ENCODE assay signal across 24 mouse cellular contexts in genomic region chr17:60965660-60966059, GRCm38 (mm10).
DNase-seq lines count a peak whose midpoint lies in the region; ATAC-seq and TF ChIP-seq lines count a peak whose summit lies in the region.
"Had no signal": no experiment of that assay in that cellular context is flagged by ENCODE, and none has a peak within 500 bp of the region (broad histone marks: within the 10 kb centered on the region; RNA-seq: fewer than 3 reads in every experiment).

No protein-coding gene starts in this region.

- H3K9me3 ChIP-seq in forebrain, postnatal 0 days (ENCODE audit: low read length): no peaks in the 10 kb centered on the region
- H3K9me3 ChIP-seq in forebrain, embryonic 12.5 days: no peaks in the 10 kb centered on the region
- H3K9me3 ChIP-seq in midbrain, embryonic 15.5 days: no peaks in the 10 kb centered on the region
- H3K9me3 ChIP-seq in midbrain, embryonic 11.5 days (ENCODE audit: control insufficient read depth, low read length): no peaks in the 10 kb centered on the region
- H3K9me3 ChIP-seq: embryonic facial prominence, embryonic 10.5 days; embryonic facial prominence, embryonic 15.5 days; limb, embryonic 13.5 days; lung, embryonic 15.5 days; midbrain, embryonic 12.5 days; neural tube, embryonic 13.5 days; stomach, embryonic 15.5 days had no signal

- H3K27me3 ChIP-seq in forebrain, postnatal 0 days (ENCODE audit: insufficient read depth, low read length): no peaks in the 10 kb centered on the region
- no peaks in the 10 kb centered on the region for H3K27me3 ChIP-seq in forebrain, embryonic 12.5 days
- no peaks in the 10 kb centered on the region for H3K27me3 ChIP-seq in midbrain, embryonic 15.5 days (replicated peaks)
- H3K27me3 ChIP-seq in midbrain, embryonic 11.5 days (ENCODE audit: control insufficient read depth, insufficient read depth, low read length): no peaks in the 10 kb centered on the region
- H3K27me3 ChIP-seq: embryonic facial prominence, embryonic 15.5 days; limb, embryonic 13.5 days; lung, embryonic 15.5 days; midbrain, embryonic 12.5 days; neural tube, embryonic 13.5 days; stomach, embryonic 15.5 days had no signal

- H3K4me2 ChIP-seq in forebrain, postnatal 0 days (ENCODE audit: low read depth): 0 out of 2 replicates have a peak overlapping the region, but pooled peaks have one; percentile 8
- H3K4me2 ChIP-seq in forebrain, embryonic 12.5 days: no peak overlapping the region
- no peak overlapping the region for H3K4me2 ChIP-seq in midbrain, embryonic 15.5 days
- no peak overlapping the region for H3K4me2 ChIP-seq in midbrain, embryonic 11.5 days
- H3K4me2 ChIP-seq: embryonic facial prominence, embryonic 15.5 days; limb, embryonic 13.5 days; liver, embryonic 11.5 days; lung, embryonic 15.5 days; midbrain, embryonic 12.5 days; neural tube, embryonic 13.5 days; stomach, embryonic 15.5 days had no signal

- no peak overlapping the region for H3K9ac ChIP-seq in forebrain, postnatal 0 days
- no peak overlapping the region for H3K9ac ChIP-seq in forebrain, embryonic 12.5 days
- H3K9ac ChIP-seq in midbrain, embryonic 15.5 days: no peak overlapping the region
- no peak overlapping the region for H3K9ac ChIP-seq in midbrain, embryonic 11.5 days (ENCODE audit: low read length)
- H3K9ac ChIP-seq: embryonic facial prominence, embryonic 15.5 days; limb, embryonic 13.5 days; lung, embryonic 15.5 days; midbrain, embryonic 12.5 days; neural tube, embryonic 13.5 days; stomach, embryonic 15.5 days had no signal

- H3K4me3 ChIP-seq in forebrain, postnatal 0 days (ENCODE audit: low read depth, low read length): no peak overlapping the region
- no peak overlapping the region for H3K4me3 ChIP-seq in forebrain, embryonic 12.5 days (replicated peaks)
- no peak overlapping the region for H3K4me3 ChIP-seq in midbrain, embryonic 15.5 days
- no peak overlapping the region for H3K4me3 ChIP-seq in midbrain, embryonic 11.5 days (ENCODE audit: low read depth, low read length)
- H3K4me3 ChIP-seq: embryonic facial prominence, embryonic 10.5 days; embryonic facial prominence, embryonic 15.5 days; limb, embryonic 13.5 days; lung, embryonic 15.5 days; midbrain, embryonic 12.5 days; neural tube, embryonic 13.5 days; stomach, embryonic 15.5 days had no signal

- no peaks in the 10 kb centered on the region for H3K36me3 ChIP-seq in forebrain, postnatal 0 days (ENCODE audit: insufficient read depth)
- no peaks in the 10 kb centered on the region for H3K36me3 ChIP-seq in forebrain, embryonic 12.5 days (replicated peaks)
- no peaks in the 10 kb centered on the region for H3K36me3 ChIP-seq in midbrain, embryonic 15.5 days (replicated peaks)
- H3K36me3 ChIP-seq in midbrain, embryonic 11.5 days (ENCODE audit: control insufficient read depth, insufficient read depth, low read length): no peaks in the 10 kb centered on the region
- H3K36me3 ChIP-seq: embryonic facial prominence, embryonic 10.5 days; embryonic facial prominence, embryonic 15.5 days; limb, embryonic 13.5 days; lung, embryonic 15.5 days; midbrain, embryonic 12.5 days; neural tube, embryonic 13.5 days; stomach, embryonic 15.5 days had no signal

- DNase-seq in forebrain, postnatal 0 days: peak; percentile 9
- no peak for DNase-seq in midbrain, embryonic 11.5 days (ENCODE audit: low spot score, missing footprints)
- peak; percentile 42 for DNase-seq in ZHBTc4 (ENCODE audit: low read depth, low spot score)
- no peak for DNase-seq in embryo, embryonic 11 days
- DNase-seq: adrenal gland, postnatal 10 days; cerebellum, adult 2 months; cerebellum, postnatal 14 days; gastrocnemius, postnatal 10 days; heart, postnatal 14 days; kidney, adult 9 months; kidney, postnatal 14 days; right cerebral cortex, postnatal 25 days had no signal

- WGBS in forebrain, postnatal 0 days: 25% methylated on average over 2 of the region's 2 CpGs
- 31% methylated on average over 2 of the region's 2 CpGs for WGBS in forebrain, embryonic 12.5 days
- WGBS in midbrain, embryonic 15.5 days: 38% methylated on average over 2 of the region's 2 CpGs
- WGBS in midbrain, embryonic 11.5 days: 60% methylated on average over 2 of the region's 2 CpGs

- no peak for TF ChIP-seq CTCF in forebrain, postnatal 0 days (IDR thresholded peaks at IDR 0.05; ENCODE audit: low read depth)

- no peaks in the 10 kb centered on the region for H3K4me1 ChIP-seq in forebrain, postnatal 0 days (ENCODE audit: insufficient read depth)
- H3K4me1 ChIP-seq in forebrain, embryonic 12.5 days: no peaks in the 10 kb centered on the region
- H3K4me1 ChIP-seq in midbrain, embryonic 15.5 days: no peaks in the 10 kb centered on the region
- no peaks in the 10 kb centered on the region for H3K4me1 ChIP-seq in midbrain, embryonic 11.5 days (ENCODE audit: control insufficient read depth, insufficient read depth, low read length)
- H3K4me1 ChIP-seq: embryonic facial prominence, embryonic 10.5 days; embryonic facial prominence, embryonic 15.5 days; limb, embryonic 13.5 days; lung, embryonic 15.5 days; midbrain, embryonic 12.5 days; neural tube, embryonic 13.5 days; stomach, embryonic 15.5 days had no signal

- no peak overlapping the region for H3K27ac ChIP-seq in forebrain, postnatal 0 days (ENCODE audit: low read depth, low read length)
- H3K27ac ChIP-seq in forebrain, embryonic 12.5 days: no peak overlapping the region
- H3K27ac ChIP-seq in midbrain, embryonic 15.5 days: no peak overlapping the region
- no peak overlapping the region for H3K27ac ChIP-seq in midbrain, embryonic 11.5 days (ENCODE audit: low read depth, low read length)
- H3K27ac ChIP-seq: embryonic facial prominence, embryonic 10.5 days; embryonic facial prominence, embryonic 15.5 days; limb, embryonic 13.5 days; lung, embryonic 15.5 days; midbrain, embryonic 12.5 days; neural tube, embryonic 13.5 days; stomach, embryonic 15.5 days had no signal

- ATAC-seq in forebrain, postnatal 0 days: no peak
- no peak for ATAC-seq in forebrain, embryonic 12.5 days (ENCODE audit: low FRiP score)
- ATAC-seq in midbrain, embryonic 15.5 days (replicated peaks): peak; percentile 56; the same call in 1 of the 2 replicates
- no peak for ATAC-seq in midbrain, embryonic 11.5 days (ENCODE audit: low FRiP score)
- no peak for ATAC-seq in cerebellum, adult (ENCODE audit: insufficient number of reproducible peaks, low FRiP score, low TSS enrichment)
- ATAC-seq: intestine, postnatal 0 days had no signal

Comparison
In these comparisons a context has a peak if more than half of its experiments do, and no peak if none do; other contexts are left out.
1. DNase-seq: peak in forebrain, postnatal 0 days (single experiment) and ZHBTc4 (single experiment); none in midbrain, embryonic 11.5 days (single experiment) and embryo, embryonic 11 days (single experiment).